Mouse (Mus musculus) C2C12 (cell line): Measurements from ENCODE around the gene Gm17409.

Source experiments
- CTCF ChIP-seq: IDR thresholded peaks from one replicate; pipeline ENCODE4 v1.5.1; 2011; ENCODE audit not compliant: control insufficient read depth, insufficient read depth, insufficient read length
- MAX ChIP-seq: IDR thresholded peaks from one replicate; pipeline ENCODE4 v1.6.1; 2011; ENCODE audit warnings: mild to moderate bottlenecking, control low read depth
- MYOD1 ChIP-seq: IDR thresholded peaks from one replicate; pipeline ENCODE4 v1.6.1; 2011; ENCODE audit warnings: low read depth; ENCODE audit not compliant: control insufficient read depth, insufficient read length
- MYOG ChIP-seq: IDR thresholded peaks from one replicate; pipeline ENCODE4 v1.6.1; 2011; ENCODE audit not compliant: control insufficient read depth, insufficient read length; ENCODE audit errors: extremely low read depth
- USF1 ChIP-seq: IDR thresholded peaks from one replicate; pipeline ENCODE4 v1.6.1; 2011; ENCODE audit warnings: low read depth, mild to moderate bottlenecking, control low read depth, moderate library complexity

DNA sequence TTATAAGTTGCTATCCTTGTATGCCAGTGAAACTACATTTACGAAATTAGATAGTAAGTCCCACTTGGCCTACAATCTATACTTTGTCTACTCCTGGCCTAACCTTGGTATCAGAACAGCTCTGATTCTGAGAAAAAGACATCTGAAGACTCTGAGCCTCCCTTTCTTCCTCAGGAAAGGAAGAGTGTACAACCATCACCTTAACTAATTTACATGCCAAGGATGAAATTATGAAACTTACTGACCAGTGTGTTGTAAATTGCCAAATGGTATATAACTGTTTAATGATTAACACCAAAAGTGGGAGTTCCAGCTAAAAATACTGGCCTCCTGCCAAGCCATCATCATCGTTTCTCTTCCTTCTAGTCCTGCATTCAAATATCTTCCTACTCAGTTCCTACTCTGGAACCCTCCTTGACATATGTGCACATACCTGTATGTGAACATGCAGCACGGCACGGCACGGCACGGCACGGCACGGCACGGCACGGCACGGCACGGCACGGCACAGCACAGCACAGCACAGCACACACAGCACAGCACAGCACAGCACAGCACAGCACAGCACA, 44.4 kb upstream of the Gm17409 start:
- TF ChIP-seq CTCF: no peak
- no peak for TF ChIP-seq USF1
- TF ChIP-seq MAX: no peak
- no peak for TF ChIP-seq MYOG
- no peak for TF ChIP-seq MYOD1
